Mouse (Mus musculus): ENCODE results near the gene Rere. TPM values are rescaled to one million over a fixed set of nuclear protein-coding genes. Genes with fewer than 3 reads are reported as not detected.

Gene Rere
- total and polyA plus RNA-seq, 3 experiments: 4.1 to 31.8 TPM; not detected in 1

DNA sequence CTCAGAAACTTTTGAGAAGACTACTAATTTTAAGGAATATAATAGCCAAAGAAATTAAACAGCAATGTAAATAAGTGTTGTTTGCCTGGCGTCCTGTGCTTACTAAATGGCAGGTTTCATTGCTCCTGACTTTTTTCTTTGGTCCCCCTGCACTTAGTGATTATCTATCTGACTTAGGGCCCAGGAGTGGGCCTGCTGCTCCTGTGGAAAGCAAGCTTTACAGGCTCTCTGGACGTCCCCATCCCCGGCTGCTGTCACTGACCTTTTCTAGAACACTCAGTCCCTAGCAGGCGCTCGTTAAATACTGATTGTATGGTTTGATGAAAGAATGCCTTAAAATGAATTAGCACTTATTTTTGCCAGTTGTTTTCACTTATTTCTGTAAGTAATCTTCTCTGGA, 179.6 kb downstream of the Rere start:
- Histone ChIP-seq H3K4me3 (ENCODE audit: control insufficient read depth in 1 of 2, insufficient read depth in 1 of 2, low read depth in 2 of 2, low read length in 2 of 2) (peak overlapping the region in 1 of 2 experiments; percentile 21; a peak in 1 of 4 replicates), H3K27ac (ENCODE audit: control insufficient read depth, low read depth, low read length) (peak overlapping the region; percentile 66), H3K9ac (ENCODE audit: control insufficient read depth, low read depth, low read length, poor library complexity, severe bottlenecking) (peak overlapping the region; percentile 10; the same call in 1 of the 2 replicates), H3K36me3 (ENCODE audit: control insufficient read depth in 1 of 2, insufficient read depth in 2 of 2, low read length in 2 of 2) (peaks cover 0 to 56% of the 10 kb centered on the region in 2 experiments; a peak in 2 of 4 replicates), H3K9me3 (replicated peaks; ENCODE audit: insufficient read depth, low read length) (no peaks in the 10 kb centered on the region), H3K27me3 (ENCODE audit: control insufficient read depth in 1 of 2, insufficient read depth in 2 of 2, low read length in 2 of 2) (no peaks in the 10 kb centered on the region), H3K79me2 (ENCODE audit: control insufficient read depth, insufficient read depth, low read length, poor library complexity) (peaks cover 7% of the 10 kb centered on the region), H3K4me1 (ENCODE audit: control insufficient read depth in 1 of 2, insufficient read depth in 2 of 2, low read length in 2 of 2) (peaks cover 42 to 47% of the 10 kb centered on the region in 2 experiments)
- TF ChIP-seq MYC (IDR thresholded peaks at IDR 0.05; ENCODE audit: low read depth, low read length) (no peak), MEF2A (IDR thresholded peaks at IDR 0.05; ENCODE audit: extremely low read depth, insufficient replicate concordance, low read depth, low read length, poor library complexity, severe bottlenecking) (no peak), GABPA (IDR thresholded peaks at IDR 0.05; ENCODE audit: low read depth, low read length) (no peak)
- no peak for DNase-seq (ENCODE audit: low read depth, low spot score)

DNA sequence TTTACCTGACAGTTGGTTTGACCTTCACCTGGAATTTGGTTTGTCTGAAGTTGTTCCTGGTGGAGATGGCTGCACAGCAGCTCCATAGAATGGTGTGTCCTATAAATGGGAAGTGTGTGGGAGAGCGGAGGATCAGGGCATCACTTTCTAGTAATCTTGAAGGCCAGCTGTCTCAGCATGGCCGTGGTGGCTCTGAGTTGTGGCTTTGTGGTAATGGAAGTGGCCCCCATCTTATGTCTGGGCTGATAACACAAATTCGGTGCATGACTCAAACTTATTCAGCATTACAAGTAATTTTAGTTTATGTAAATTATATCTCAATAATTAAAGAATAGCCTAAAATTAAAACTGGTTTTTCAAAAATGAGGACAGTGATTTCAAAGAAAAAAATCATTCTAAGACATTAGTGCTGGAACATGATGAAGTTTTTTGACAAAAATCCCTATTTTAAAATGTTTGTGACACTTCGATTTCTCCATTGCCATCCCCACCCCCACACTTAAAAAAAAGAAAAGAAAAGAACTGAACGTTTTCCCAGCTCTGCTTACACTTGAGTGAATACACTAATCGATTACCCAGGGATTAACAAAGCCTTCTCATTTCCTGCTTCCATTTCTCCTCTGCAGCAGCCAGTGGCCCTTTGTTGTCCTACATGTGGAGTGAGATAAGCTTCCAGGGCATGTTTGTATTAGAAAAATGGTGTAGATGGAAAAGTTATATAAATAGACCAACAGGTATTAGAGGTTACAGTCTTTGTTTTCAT, 180.2 kb downstream of the Rere start:
- H3K36me3 ChIP-seq (ENCODE audit: control insufficient read depth in 1 of 2, insufficient read depth in 2 of 2, low read length in 2 of 2): peaks cover 0 to 56% of the 10 kb centered on the region in 2 experiments; a peak in 2 of 4 replicates
- no peaks in the 10 kb centered on the region for H3K27me3 ChIP-seq (ENCODE audit: control insufficient read depth in 1 of 2, insufficient read depth in 2 of 2, low read length in 2 of 2)
- H3K4me3 ChIP-seq (ENCODE audit: control insufficient read depth in 1 of 2, insufficient read depth in 1 of 2, low read depth in 2 of 2, low read length in 2 of 2): peak overlapping the region in 1 of 2 experiments; percentile 39; a peak in 2 of 4 replicates
- no peaks in the 10 kb centered on the region for H3K9me3 ChIP-seq (replicated peaks; ENCODE audit: insufficient read depth, low read length)
- peak overlapping the region; percentile 80 for H3K27ac ChIP-seq (ENCODE audit: control insufficient read depth, low read depth, low read length)
- H3K4me1 ChIP-seq (ENCODE audit: control insufficient read depth in 1 of 2, insufficient read depth in 2 of 2, low read length in 2 of 2): peaks cover 42 to 47% of the 10 kb centered on the region in 2 experiments
- H3K79me2 ChIP-seq (ENCODE audit: control insufficient read depth, insufficient read depth, low read length, poor library complexity): peaks cover 7% of the 10 kb centered on the region
- H3K9ac ChIP-seq (ENCODE audit: control insufficient read depth, low read depth, low read length, poor library complexity, severe bottlenecking): peak overlapping the region; percentile 19; the same call in 1 of the 2 replicates
- DNase-seq (ENCODE audit: low read depth, low spot score): peak; percentile 92
- TF ChIP-seq MYB (IDR thresholded peaks at IDR 0.05; ENCODE audit: low read depth, low read length) (peak; percentile 79), BHLHE40 (IDR thresholded peaks at IDR 0.05; ENCODE audit: borderline replicate concordance, low read depth, low read length) (peak; percentile 74), SIN3A (IDR thresholded peaks at IDR 0.05; ENCODE audit: low read length) (peak; percentile 88), MAX (IDR thresholded peaks at IDR 0.05; ENCODE audit: low read length) (peak; percentile 34; the same call in 1 of the 2 replicates), NELFE (IDR thresholded peaks at IDR 0.05; ENCODE audit: low read depth, low read length) (no peak; the same call in 1 of the 2 replicates), USF2 (IDR thresholded peaks at IDR 0.05; ENCODE audit: borderline replicate concordance in 1 of 2, insufficient read depth in 1 of 2, low read depth in 1 of 2, low read length in 2 of 2) (no peak), POLR2AphosphoS2 (IDR thresholded peaks at IDR 0.05; ENCODE audit: low read length) (0 out of 2 replicates have a peak, but pooled peaks have one; percentile 39), MXI1 (IDR thresholded peaks at IDR 0.05; ENCODE audit: low read depth, low read length) (peak; percentile 63; the same call in 1 of the 2 replicates), TAL1 (IDR thresholded peaks at IDR 0.05; ENCODE audit: low read length) (peak; percentile 99), ETS1 (IDR thresholded peaks at IDR 0.05; ENCODE audit: low read depth, low read length) (peak; percentile 96), GABPA (IDR thresholded peaks at IDR 0.05; ENCODE audit: low read depth, low read length) (no peak), MEF2A (IDR thresholded peaks at IDR 0.05; ENCODE audit: extremely low read depth, insufficient replicate concordance, low read depth, low read length, poor library complexity, severe bottlenecking) (peak; percentile 78; the same call in 1 of the 2 replicates), EP300 (IDR thresholded peaks at IDR 0.05; ENCODE audit: low read depth in 1 of 2, low read length in 2 of 2) (peak; percentile 98 to 100), MAFK (IDR thresholded peaks at IDR 0.05; ENCODE audit: borderline replicate concordance, low read depth, low read length) (peak; percentile 87), CHD1 (IDR thresholded peaks at IDR 0.05; ENCODE audit: low read depth, low read length) (no peak), ZKSCAN1 (IDR thresholded peaks at IDR 0.05; ENCODE audit: low read depth, low read length) (no peak), MYC (IDR thresholded peaks at IDR 0.05; ENCODE audit: low read depth, low read length) (no peak; the same call in 1 of the 2 replicates), RAD21 (IDR thresholded peaks at IDR 0.05; ENCODE audit: low read depth, low read length) (no peak), CHD2 (IDR thresholded peaks at IDR 0.05; ENCODE audit: low read length) (peak; percentile 39; the same call in 1 of the 2 replicates), UBTF (IDR thresholded peaks at IDR 0.05; ENCODE audit: borderline replicate concordance, insufficient read depth, low read depth, low read length) (no peak), TCF12 (IDR thresholded peaks at IDR 0.05; ENCODE audit: low read depth, low read length) (peak; percentile 98), E2F4 (IDR thresholded peaks at IDR 0.05; ENCODE audit: borderline replicate concordance, low read depth, low read length) (no peak), USF1 (IDR thresholded peaks at IDR 0.05; ENCODE audit: low read depth, low read length) (no peak), CTCF (IDR thresholded peaks at IDR 0.05 in 2 of 3, conservative IDR thresholded peaks at IDR 0.05 in 1 of 3; ENCODE audit: control insufficient read depth in 1 of 3, insufficient read depth in 1 of 3, low read depth in 2 of 3, low read length in 3 of 3, poor library complexity in 1 of 3, severe bottlenecking in 1 of 3) (no peak), NRF1 (IDR thresholded peaks at IDR 0.05; ENCODE audit: insufficient read depth, low read depth, low read length, poor library complexity, severe bottlenecking) (no peak), TBP (IDR thresholded peaks at IDR 0.05; ENCODE audit: low read depth, low read length) (no peak), GATA1 (IDR thresholded peaks at IDR 0.05; ENCODE audit: low read depth, low read length) (peak; percentile 97), ELF1 (IDR thresholded peaks at IDR 0.05; ENCODE audit: low read depth, low read length) (no peak)

Measured in MEL (cell line).